Mouse (Mus musculus) spleen, adult 12 weeks (tissue): ENCODE measurements around the gene Babam2.
"Not testable (repeated sequence)": the region's sequence is repeated elsewhere in the genome, so short reads cannot be mapped to it uniquely, and the experiment has no call there.

Source experiments
- DNase-seq: peaks from one replicate; pipeline ENCODE4 v3.0.0; 2022; ENCODE audit warnings: low spot score

Babam2 gene

GRCm38 (mm10) chr5:31781624-31782023 is 84.1 kb downstream of the Babam2 start:
- DNase-seq, result no peak

- no peak for DNase-seq
Observed at GRCm38 (mm10) chr5:31787201-31787600, 89.7 kb downstream of the Babam2 start.

GRCm38 (mm10) chr5:31787622-31788021 is 90.1 kb downstream of the Babam2 start:
- DNase-seq, result no peak

GRCm38 (mm10) chr5:31792338-31792737 is 94.9 kb downstream of the Babam2 start:
- no peak for DNase-seq

GRCm38 (mm10) chr5:31792863-31793262 is 95.4 kb downstream of the Babam2 start:
- no peak for DNase-seq

- DNase-seq, result no peak
Observed at GRCm38 (mm10) chr5:31795414-31795813, 97.9 kb downstream of the Babam2 start.

- no peak for DNase-seq
Observed at GRCm38 (mm10) chr5:31796979-31797378, 99.5 kb downstream of the Babam2 start.

- DNase-seq, result not testable (repeated sequence)
Observed at GRCm38 (mm10) chr5:31804211-31804610, 106.7 kb downstream of the Babam2 start.

GRCm38 (mm10) chr5:31804751-31805150 is 107.3 kb downstream of the Babam2 start:
- no peak for DNase-seq

GRCm38 (mm10) chr5:31807312-31807711 is 109.8 kb downstream of the Babam2 start:
- no peak for DNase-seq

GRCm38 (mm10) chr5:31808271-31808670 is 110.8 kb downstream of the Babam2 start:
- no peak for DNase-seq

GRCm38 (mm10) chr5:31810796-31811662 is 113.5 kb downstream of the Babam2 start:
- DNase-seq, result no peak

GRCm38 (mm10) chr5:31811663-31812001 is 114.1 kb downstream of the Babam2 start:
- no peak for DNase-seq

- DNase-seq, result no peak
Observed at GRCm38 (mm10) chr5:31813156-31813675, 115.7 kb downstream of the Babam2 start.

GRCm38 (mm10) chr5:31814068-31814467 is 116.6 kb downstream of the Babam2 start:
- no peak for DNase-seq

- no peak for DNase-seq
Observed at GRCm38 (mm10) chr5:31815129-31815528, 117.6 kb downstream of the Babam2 start.

- no peak for DNase-seq
Observed at GRCm38 (mm10) chr5:31816082-31816481, 118.6 kb downstream of the Babam2 start.

- DNase-seq, result no peak
Observed at GRCm38 (mm10) chr5:31820801-31821200, 123.3 kb downstream of the Babam2 start.

GRCm38 (mm10) chr5:31821204-31821603 is 123.7 kb downstream of the Babam2 start:
- DNase-seq, result no peak

- no peak for DNase-seq
Observed at GRCm38 (mm10) chr5:31823673-31824072, 126.2 kb downstream of the Babam2 start.

GRCm38 (mm10) chr5:31824126-31824525 is 126.6 kb downstream of the Babam2 start:
- DNase-seq, result no peak

- DNase-seq, result no peak
Observed at GRCm38 (mm10) chr5:31827304-31827703, 129.8 kb downstream of the Babam2 start.

GRCm38 (mm10) chr5:31827896-31828295 is 130.4 kb downstream of the Babam2 start:
- DNase-seq, result no peak

GRCm38 (mm10) chr5:31828747-31829146 is 131.3 kb downstream of the Babam2 start:
- DNase-seq, result no peak
